Mouse (Mus musculus): ENCODE data around the gene Cdkn2c. TPM values are rescaled to one million over a fixed set of nuclear protein-coding genes. Genes with fewer than 3 reads are reported as not detected.
"Not testable (repeated sequence)": the region's sequence is repeated elsewhere in the genome, so short reads cannot be mapped to it uniquely, and the experiment has no call there.

Cdkn2c gene
- polyA plus RNA-seq (2012; ENCODE audit: insufficient read depth, low replicate concordance): 1.6 TPM in 1 of 2 replicates, not detected in the other

- Histone ChIP-seq H3K9me3 (no peaks in the 10 kb centered on the region), H3K4me1 (peaks cover 17% of the 10 kb centered on the region), H3K4me3 (replicated peaks) (peak within 1 kb of the TSS; percentile 94), H3K27me3 (replicated peaks) (peaks cover 32% of the 10 kb centered on the region), H3K36me3 (replicated peaks; ENCODE audit: low read length) (no peaks in the 10 kb centered on the region)
- TF ChIP-seq FLI1 (IDR thresholded peaks at IDR 0.05; ENCODE audit: low read length): no peak
- no peak for TF ChIP-seq GATA1 (IDR thresholded peaks at IDR 0.05; ENCODE audit: borderline replicate concordance, low read length)
These were observed at the start of gene Cdkn2c for GRCm38 (mm10) chr4:109666461-109667269. TSS of gene Cdkn2c (minus strand) at chr4:109667189.

GRCm38 (mm10) chr4:109705349-109705748 is 38.4 kb upstream of the Cdkn2c start:
- no peak for TF ChIP-seq FLI1 (IDR thresholded peaks at IDR 0.05; ENCODE audit: low read length)
- Histone ChIP-seq H3K36me3 (replicated peaks; ENCODE audit: low read length) (peaks cover 5% of the 10 kb centered on the region), H3K9me3 (no peaks in the 10 kb centered on the region), H3K27me3 (replicated peaks) (no peaks in the 10 kb centered on the region), H3K4me1 (peaks cover 26% of the 10 kb centered on the region), H3K4me3 (replicated peaks) (no peak overlapping the region)

- Histone ChIP-seq H3K27me3 (replicated peaks) (no peaks in the 10 kb centered on the region), H3K36me3 (replicated peaks; ENCODE audit: low read length) (no peaks in the 10 kb centered on the region), H3K9me3 (peaks cover 4% of the 10 kb centered on the region; the same call in 1 of the 2 replicates), H3K4me3 (replicated peaks) (no peak overlapping the region), H3K4me1 (peaks cover 20% of the 10 kb centered on the region)
- no peak for TF ChIP-seq GATA1 (IDR thresholded peaks at IDR 0.05; ENCODE audit: borderline replicate concordance, low read length)
- no peak for TF ChIP-seq FLI1 (IDR thresholded peaks at IDR 0.05; ENCODE audit: low read length)
These were observed 36.6 kb upstream of the Cdkn2c start for GRCm38 (mm10) chr4:109703568-109703967.

- H3K36me3 ChIP-seq (replicated peaks; ENCODE audit: low read length); H3K27me3 ChIP-seq (replicated peaks); H3K4me3 ChIP-seq (replicated peaks): not testable (repeated sequence)
- Histone ChIP-seq H3K9me3 (peaks cover 13% of the 10 kb centered on the region), H3K4me1 (peaks cover 14% of the 10 kb centered on the region)
These were observed 33.7 kb upstream of the Cdkn2c start for GRCm38 (mm10) chr4:109700727-109701126.

GRCm38 (mm10) chr4:109692674-109693073 is 25.7 kb upstream of the Cdkn2c start:
- H3K36me3 ChIP-seq (replicated peaks; ENCODE audit: low read length): peaks cover 15% of the 10 kb centered on the region
- H3K9me3 ChIP-seq: peaks cover 18% of the 10 kb centered on the region
- H3K4me1 ChIP-seq: peaks cover 25% of the 10 kb centered on the region
- H3K4me3 ChIP-seq (replicated peaks): no peak overlapping the region
- TF ChIP-seq FLI1 (IDR thresholded peaks at IDR 0.05; ENCODE audit: low read length) (no peak), GATA1 (IDR thresholded peaks at IDR 0.05; ENCODE audit: borderline replicate concordance, low read length) (no peak)
- H3K27me3 ChIP-seq (replicated peaks): no peaks in the 10 kb centered on the region

- Histone ChIP-seq H3K4me3 (replicated peaks) (no peak overlapping the region), H3K4me1 (peaks cover 39% of the 10 kb centered on the region), H3K9me3 (no peaks in the 10 kb centered on the region), H3K36me3 (replicated peaks; ENCODE audit: low read length) (peaks cover 11% of the 10 kb centered on the region), H3K27me3 (replicated peaks) (no peaks in the 10 kb centered on the region)
- TF ChIP-seq GATA1 (IDR thresholded peaks at IDR 0.05; ENCODE audit: borderline replicate concordance, low read length) (no peak), FLI1 (IDR thresholded peaks at IDR 0.05; ENCODE audit: low read length) (no peak)
These were observed 16.6 kb upstream of the Cdkn2c start for GRCm38 (mm10) chr4:109683561-109683960.

GRCm38 (mm10) chr4:109677221-109677620 is 10.2 kb upstream of the Cdkn2c start:
- no peaks in the 10 kb centered on the region for H3K9me3 ChIP-seq
- TF ChIP-seq GATA1 (IDR thresholded peaks at IDR 0.05; ENCODE audit: borderline replicate concordance, low read length) (no peak), FLI1 (IDR thresholded peaks at IDR 0.05; ENCODE audit: low read length) (no peak)
- peaks cover 30% of the 10 kb centered on the region for H3K4me1 ChIP-seq
- H3K36me3 ChIP-seq (replicated peaks; ENCODE audit: low read length): no peaks in the 10 kb centered on the region
- no peaks in the 10 kb centered on the region for H3K27me3 ChIP-seq (replicated peaks)
- peak overlapping the region; percentile 96 for H3K4me3 ChIP-seq (replicated peaks)

GRCm38 (mm10) chr4:109676218-109677215 is 9.5 kb upstream of the Cdkn2c start, which contains the start of gene Faf1:
TSS of gene Faf1 (plus strand) at chr4:109676588.
- TF ChIP-seq GATA1 (IDR thresholded peaks at IDR 0.05; ENCODE audit: borderline replicate concordance, low read length) (no peak), FLI1 (IDR thresholded peaks at IDR 0.05; ENCODE audit: low read length) (no peak)
- H3K4me3 ChIP-seq (replicated peaks): peak within 1 kb of the TSS; percentile 96
- no peaks in the 10 kb centered on the region for H3K27me3 ChIP-seq (replicated peaks)

GRCm38 (mm10) chr4:109674097-109674496 is 7.1 kb upstream of the Cdkn2c start:
- Histone ChIP-seq H3K4me1 (peaks cover 13% of the 10 kb centered on the region), H3K9me3 (no peaks in the 10 kb centered on the region), H3K27me3 (replicated peaks) (no peaks in the 10 kb centered on the region), H3K4me3 (replicated peaks) (no peak overlapping the region), H3K36me3 (replicated peaks; ENCODE audit: low read length) (no peaks in the 10 kb centered on the region)
- TF ChIP-seq GATA1 (IDR thresholded peaks at IDR 0.05; ENCODE audit: borderline replicate concordance, low read length) (no peak), FLI1 (IDR thresholded peaks at IDR 0.05; ENCODE audit: low read length) (no peak)

More at GRCm38 (mm10) chr4:109676218-109677215, 9.5 kb upstream of the Cdkn2c start, which contains the start of gene Faf1:
- H3K4me1 ChIP-seq: peaks cover 24% of the 10 kb centered on the region
- no peaks in the 10 kb centered on the region for H3K9me3 ChIP-seq
- no peaks in the 10 kb centered on the region for H3K36me3 ChIP-seq (replicated peaks; ENCODE audit: low read length)

Measured in megakaryocyte, embryonic 14.5 days (primary cell).